Mouse (Mus musculus): ENCODE measurements around the gene Tbc1d32. TPM values are rescaled to one million over a fixed set of nuclear protein-coding genes. Genes with fewer than 3 reads are reported as not detected.

The Tbc1d32 gene
- polyA plus RNA-seq, 1 experiment from 2014 or later = 3.5 TPM

GRCm38 (mm10) chr10:56106333-56106995 lies 122.0 kb downstream of the Tbc1d32 start, which contains the start of gene Msl3l2:
TSS of gene Msl3l2 (plus strand) at chr10:56106917.
- Histone ChIP-seq H3K4me2 (replicated peaks) (peak within 1 kb of the TSS; percentile 55), H3K27me3 (no peaks in the 10 kb centered on the region), H3K4me1 (peaks cover 9% of the 10 kb centered on the region), H3K27ac (no peak within 1 kb of the TSS), H3K36me3 (no peaks in the 10 kb centered on the region), H3K9me3 (no peaks in the 10 kb centered on the region), H3K4me3 (peak within 1 kb of the TSS; percentile 34), H3K9ac (peak within 1 kb of the TSS; percentile 43; the same call in 1 of the 2 replicates)
- ATAC-seq (ENCODE audit: low FRiP score, low read depth) = peak; percentile 79; the same call in 1 of the 2 replicates
- WGBS = 27% methylated on average over 18 of the region's 18 CpGs

- Histone ChIP-seq H3K36me3 (no peaks in the 10 kb centered on the region), H3K4me3 (no peak overlapping the region), H3K9ac (no peak overlapping the region), H3K9me3 (no peaks in the 10 kb centered on the region), H3K27me3 (no peaks in the 10 kb centered on the region), H3K27ac (no peak overlapping the region), H3K4me2 (replicated peaks) (no peak overlapping the region), H3K4me1 (no peaks in the 10 kb centered on the region; the same call in 1 of the 2 replicates)
- WGBS = 77% methylated on average over 3 of the region's 3 CpGs
- no peak for ATAC-seq (ENCODE audit: low FRiP score, low read depth)
These were observed 128.7 kb downstream of the Tbc1d32 start for GRCm38 (mm10) chr10:56099641-56100310.

GRCm38 (mm10) chr10:56099126-56099525 lies 129.4 kb downstream of the Tbc1d32 start:
- H3K9me3 ChIP-seq = no peaks in the 10 kb centered on the region
- H3K9ac ChIP-seq = no peak overlapping the region
- no peak overlapping the region for H3K27ac ChIP-seq
- no peaks in the 10 kb centered on the region for H3K27me3 ChIP-seq
- H3K36me3 ChIP-seq = no peaks in the 10 kb centered on the region
- no peaks in the 10 kb centered on the region; the same call in 1 of the 2 replicates for H3K4me1 ChIP-seq
- no peak for ATAC-seq (ENCODE audit: low FRiP score, low read depth)
- H3K4me2 ChIP-seq (replicated peaks) = no peak overlapping the region
- WGBS = 73% methylated on average over 3 of the region's 3 CpGs
- no peak overlapping the region for H3K4me3 ChIP-seq

- ATAC-seq (ENCODE audit: low FRiP score, low read depth) = no peak
- Histone ChIP-seq H3K9ac (no peak overlapping the region), H3K36me3 (no peaks in the 10 kb centered on the region), H3K4me1 (no peaks in the 10 kb centered on the region), H3K27me3 (no peaks in the 10 kb centered on the region), H3K9me3 (no peaks in the 10 kb centered on the region), H3K27ac (no peak overlapping the region), H3K4me3 (no peak overlapping the region), H3K4me2 (replicated peaks) (no peak overlapping the region)
These were observed 131.7 kb downstream of the Tbc1d32 start for GRCm38 (mm10) chr10:56096757-56097156.

- no peaks in the 10 kb centered on the region for H3K27me3 ChIP-seq
- no peak for ATAC-seq (ENCODE audit: low FRiP score, low read depth)
- H3K9me3 ChIP-seq = no peaks in the 10 kb centered on the region
- no peak overlapping the region for H3K9ac ChIP-seq
- no peak overlapping the region for H3K4me3 ChIP-seq
- no peak overlapping the region for H3K4me2 ChIP-seq (replicated peaks)
- no peaks in the 10 kb centered on the region for H3K36me3 ChIP-seq
- no peak overlapping the region for H3K27ac ChIP-seq
- H3K4me1 ChIP-seq = no peaks in the 10 kb centered on the region
- WGBS = 61% methylated on average over 5 of the region's 5 CpGs
These were observed 133.9 kb downstream of the Tbc1d32 start for GRCm38 (mm10) chr10:56094586-56094985.

GRCm38 (mm10) chr10:56089714-56090113 lies 138.8 kb downstream of the Tbc1d32 start:
- Histone ChIP-seq H3K27ac (no peak overlapping the region), H3K4me3 (no peak overlapping the region), H3K36me3 (no peaks in the 10 kb centered on the region), H3K27me3 (no peaks in the 10 kb centered on the region), H3K4me2 (replicated peaks) (no peak overlapping the region), H3K9me3 (no peaks in the 10 kb centered on the region), H3K9ac (no peak overlapping the region), H3K4me1 (no peaks in the 10 kb centered on the region)
- 74% methylated on average over 4 of the region's 4 CpGs for WGBS
- no peak for ATAC-seq (ENCODE audit: low FRiP score, low read depth)

GRCm38 (mm10) chr10:56062746-56063145 lies 165.7 kb downstream of the Tbc1d32 start:
- H3K27me3 ChIP-seq = no peaks in the 10 kb centered on the region
- H3K4me3 ChIP-seq = no peak overlapping the region
- H3K27ac ChIP-seq = no peak overlapping the region
- 88% methylated on average over 2 of the region's 2 CpGs for WGBS
- H3K4me1 ChIP-seq = no peaks in the 10 kb centered on the region
- no peak for ATAC-seq (ENCODE audit: low FRiP score, low read depth)
- H3K9ac ChIP-seq = no peak overlapping the region
- no peaks in the 10 kb centered on the region for H3K36me3 ChIP-seq
- H3K4me2 ChIP-seq (replicated peaks) = no peak overlapping the region
- H3K9me3 ChIP-seq = no peaks in the 10 kb centered on the region

- WGBS = 80% methylated on average over 2 of the region's 2 CpGs
- Histone ChIP-seq H3K4me1 (no peaks in the 10 kb centered on the region), H3K9ac (no peak overlapping the region), H3K27me3 (no peaks in the 10 kb centered on the region), H3K4me3 (no peak overlapping the region), H3K36me3 (no peaks in the 10 kb centered on the region), H3K27ac (no peak overlapping the region), H3K4me2 (replicated peaks) (no peak overlapping the region), H3K9me3 (no peaks in the 10 kb centered on the region)
- ATAC-seq (ENCODE audit: low FRiP score, low read depth) = no peak
These were observed 167.2 kb downstream of the Tbc1d32 start for GRCm38 (mm10) chr10:56061238-56061830.

- H3K9me3 ChIP-seq = no peaks in the 10 kb centered on the region
- H3K27ac ChIP-seq = no peak overlapping the region
- H3K27me3 ChIP-seq = no peaks in the 10 kb centered on the region
- H3K9ac ChIP-seq = no peak overlapping the region
- WGBS = 66% methylated on average over 3 of the region's 3 CpGs
- ATAC-seq (ENCODE audit: low FRiP score, low read depth) = no peak
- H3K4me3 ChIP-seq = no peak overlapping the region
- H3K36me3 ChIP-seq = no peaks in the 10 kb centered on the region
- no peaks in the 10 kb centered on the region for H3K4me1 ChIP-seq
- no peak overlapping the region for H3K4me2 ChIP-seq (replicated peaks)
These were observed 169.5 kb downstream of the Tbc1d32 start for GRCm38 (mm10) chr10:56058979-56059422.

- H3K36me3 ChIP-seq = no peaks in the 10 kb centered on the region
- ATAC-seq (ENCODE audit: low FRiP score, low read depth) = no peak
- no peak overlapping the region for H3K4me3 ChIP-seq
- H3K9me3 ChIP-seq = no peaks in the 10 kb centered on the region
- H3K4me2 ChIP-seq (replicated peaks) = no peak overlapping the region
- H3K27me3 ChIP-seq = no peaks in the 10 kb centered on the region
- H3K9ac ChIP-seq = no peak overlapping the region
- no peaks in the 10 kb centered on the region for H3K4me1 ChIP-seq
- H3K27ac ChIP-seq = no peak overlapping the region
These were observed 203.1 kb downstream of the Tbc1d32 start for GRCm38 (mm10) chr10:56025400-56025799.

- no peaks in the 10 kb centered on the region for H3K4me1 ChIP-seq
- no peaks in the 10 kb centered on the region for H3K9me3 ChIP-seq
- WGBS = 95% methylated on average over 2 of the region's 2 CpGs
- no peak overlapping the region for H3K9ac ChIP-seq
- H3K27me3 ChIP-seq = no peaks in the 10 kb centered on the region
- no peak overlapping the region for H3K4me2 ChIP-seq (replicated peaks)
- H3K27ac ChIP-seq = no peak overlapping the region
- H3K4me3 ChIP-seq = no peak overlapping the region
- H3K36me3 ChIP-seq = no peaks in the 10 kb centered on the region
- no peak for ATAC-seq (ENCODE audit: low FRiP score, low read depth)
These were observed 203.9 kb downstream of the Tbc1d32 start for GRCm38 (mm10) chr10:56024579-56024978.

GRCm38 (mm10) chr10:55979898-55980521 lies 248.5 kb downstream of the Tbc1d32 start:
- Histone ChIP-seq H3K27me3 (no peaks in the 10 kb centered on the region), H3K36me3 (no peaks in the 10 kb centered on the region), H3K27ac (no peak overlapping the region), H3K9me3 (no peaks in the 10 kb centered on the region), H3K4me3 (no peak overlapping the region), H3K9ac (no peak overlapping the region), H3K4me2 (replicated peaks) (no peak overlapping the region), H3K4me1 (no peaks in the 10 kb centered on the region)
- peak; percentile 57; the same call in 1 of the 2 replicates for ATAC-seq (ENCODE audit: low FRiP score, low read depth)
- 26% methylated on average over 2 of the region's 2 CpGs for whole genome bisulfite sequencing
